Mouse (Mus musculus) midbrain, embryonic 13.5 days (tissue): ENCODE results near the gene Olfr1122. TPM values are rescaled to one million over a fixed set of nuclear protein-coding genes. Genes with fewer than 3 reads are reported as not detected.
"Not testable (repeated sequence)": the region's sequence is repeated elsewhere in the genome, so short reads cannot be mapped to it uniquely, and the experiment has no call there.

Experiments used
- ATAC-seq: fragments of 200-750 bp; cut with Nextera tagmentation; 2 replicates; pipeline ENCODE4 v1.8.0; 2017; ENCODE audit warnings: mild to moderate bottlenecking, moderate TSS enrichment, moderate library complexity
- H3K27ac ChIP-seq: fragments of 300-500 bp; sonication (generic); 2 replicates; pipeline ENCODE4 v1.5.1; 2015; ENCODE audit warnings: inconsistent platforms, mild to moderate bottlenecking, moderate library complexity
- H3K27me3 ChIP-seq: fragments of 300-500 bp; sonication (generic); 2 replicates; pipeline ENCODE4 v1.6.1; 2015; ENCODE audit warnings: mild to moderate bottlenecking, inconsistent platforms
- H3K36me3 ChIP-seq: fragments of 300-500 bp; sonication (generic); 2 replicates; pipeline ENCODE4 v1.6.1; 2015; ENCODE audit warnings: mild to moderate bottlenecking, inconsistent platforms
- H3K4me1 ChIP-seq: fragments of 300-500 bp; sonication (generic); replicated peaks from 2 replicates; pipeline ENCODE4 v1.6.1; 2015; ENCODE audit warnings: inconsistent platforms
- H3K4me2 ChIP-seq: fragments of 300-500 bp; sonication (generic); replicated peaks from 2 replicates; pipeline ENCODE4 v1.6.1; 2015; ENCODE audit warnings: moderate library complexity, mild to moderate bottlenecking, inconsistent platforms
- H3K4me3 ChIP-seq: fragments of 300-500 bp; sonication (generic); replicated peaks from 2 replicates; pipeline ENCODE4 v1.5.1; 2015; ENCODE audit warnings: mild to moderate bottlenecking, inconsistent platforms
- H3K9ac ChIP-seq: fragments of 300-500 bp; sonication (generic); replicated peaks from 2 replicates; pipeline ENCODE4 v1.6.1; 2015; ENCODE audit warnings: mild to moderate bottlenecking, inconsistent platforms
- H3K9me3 ChIP-seq: fragments of 300-500 bp; sonication (generic); 2 replicates; pipeline ENCODE4 v1.6.1; 2016; ENCODE audit warnings: mild to moderate bottlenecking, inconsistent platforms
- WGBS: fragments of 180-500 bp; shearing (Covaris S2); methylation state at CpG from one replicate; pipeline ENCODE4 v1.1.7; 2015; 5-methylcytosine and 5-hydroxymethylcytosine counted together
- polyA plus RNA-seq: library from polyadenylated mRNA; unstranded; fragments of >200 nt; fragmentation: Nextera tagmentation; extraction: Ambion mirVana; gene quantifications from 2 replicates; pipeline ENCODE4 v1.2.1, GENCODE M21; 2015

Olfr1122 gene
- not detected in 2 replicates for polyA plus RNA-seq

GRCm38 (mm10) chr2:87385549-87385948 lies at the start of gene Olfr1122:
Gene Olfr1122 (plus strand): TSS chr2:87385849.
- H3K4me3 ChIP-seq = no peak within 1 kb of the TSS
- no peaks in the 10 kb centered on the region for H3K36me3 ChIP-seq
- no peaks in the 10 kb centered on the region for H3K4me1 ChIP-seq
- H3K9me3 ChIP-seq = no peaks in the 10 kb centered on the region
- no peaks in the 10 kb centered on the region for H3K27me3 ChIP-seq
- no peak within 1 kb of the TSS for H3K27ac ChIP-seq
- WGBS = 85% methylated on average over 2 of the region's 2 CpGs
- no peak for ATAC-seq
- no peak within 1 kb of the TSS for H3K9ac ChIP-seq
- H3K4me2 ChIP-seq = no peak within 1 kb of the TSS

- H3K9me3 ChIP-seq = no peaks in the 10 kb centered on the region
- H3K4me1 ChIP-seq = no peaks in the 10 kb centered on the region
- H3K27me3 ChIP-seq = no peaks in the 10 kb centered on the region
- no peak within 1 kb of the TSS for H3K4me3 ChIP-seq
- ATAC-seq = no peak
- no peak within 1 kb of the TSS for H3K27ac ChIP-seq
- 58% methylated on average over 2 of the region's 2 CpGs for WGBS
- no peaks in the 10 kb centered on the region for H3K36me3 ChIP-seq
- no peak within 1 kb of the TSS for H3K4me2 ChIP-seq
- no peak within 1 kb of the TSS for H3K9ac ChIP-seq
Measured at GRCm38 (mm10) chr2:87354515-87354914, 31.1 kb upstream of the Olfr1122 start, which contains the start of gene Olfr1120. Gene Olfr1120 (plus strand): TSS chr2:87354815.

- not testable (repeated sequence) for ATAC-seq, H3K9me3 ChIP-seq, H3K9ac ChIP-seq, H3K27me3 ChIP-seq, H3K27ac ChIP-seq, H3K4me2 ChIP-seq, H3K4me1 ChIP-seq, H3K4me3 ChIP-seq, H3K36me3 ChIP-seq
- 91% methylated on average over 2 of the region's 2 CpGs for WGBS
Measured at GRCm38 (mm10) chr2:87360121-87360520, 25.5 kb upstream of the Olfr1122 start.

- Histone ChIP-seq H3K9me3 (no peaks in the 10 kb centered on the region), H3K4me3 (no peak within 1 kb of the TSS), H3K27me3 (no peaks in the 10 kb centered on the region), H3K9ac (no peak within 1 kb of the TSS), H3K27ac (no peak within 1 kb of the TSS), H3K4me2 (no peak within 1 kb of the TSS), H3K4me1 (no peaks in the 10 kb centered on the region), H3K36me3 (no peaks in the 10 kb centered on the region)
- no peak for ATAC-seq
- 34% methylated on average over 1 of the region's 1 CpGs for WGBS
Measured at GRCm38 (mm10) chr2:87369595-87369994, 16.1 kb upstream of the Olfr1122 start, which contains the start of gene Olfr1121. Gene Olfr1121 (plus strand): TSS chr2:87369895.

- WGBS = 93% methylated on average over 4 of the region's 4 CpGs
- no peak for ATAC-seq
- H3K4me2 ChIP-seq = no peak overlapping the region
- H3K27ac ChIP-seq = no peak overlapping the region
- H3K36me3 ChIP-seq = no peaks in the 10 kb centered on the region
- no peaks in the 10 kb centered on the region for H3K27me3 ChIP-seq
- H3K4me3 ChIP-seq = no peak overlapping the region
- H3K4me1 ChIP-seq = no peaks in the 10 kb centered on the region
- no peaks in the 10 kb centered on the region for H3K9me3 ChIP-seq
- H3K9ac ChIP-seq = no peak overlapping the region
Measured at GRCm38 (mm10) chr2:87371726-87372125, 13.9 kb upstream of the Olfr1122 start.

- Histone ChIP-seq H3K4me2 (no peak overlapping the region), H3K36me3 (no peaks in the 10 kb centered on the region), H3K9ac (no peak overlapping the region), H3K27me3 (no peaks in the 10 kb centered on the region), H3K4me1 (no peaks in the 10 kb centered on the region), H3K9me3 (no peaks in the 10 kb centered on the region), H3K27ac (no peak overlapping the region), H3K4me3 (no peak overlapping the region)
- ATAC-seq = no peak
- WGBS = 85% methylated on average over 2 of the region's 2 CpGs
Measured at GRCm38 (mm10) chr2:87383935-87384334, 1.7 kb upstream of the Olfr1122 start.

- ATAC-seq = peak; percentile 50; the same call in 1 of the 2 replicates
- WGBS = 93% methylated on average over 5 of the region's 5 CpGs
- not testable (repeated sequence) for H3K4me1 ChIP-seq, H3K9ac ChIP-seq, H3K27ac ChIP-seq, H3K27me3 ChIP-seq, H3K4me2 ChIP-seq, H3K36me3 ChIP-seq, H3K4me3 ChIP-seq, H3K9me3 ChIP-seq
Measured at GRCm38 (mm10) chr2:87393605-87394004, 8.0 kb downstream of the Olfr1122 start.

- not testable (repeated sequence) for H3K4me2 ChIP-seq, H3K36me3 ChIP-seq, H3K27me3 ChIP-seq, ATAC-seq, H3K9ac ChIP-seq, H3K4me1 ChIP-seq, H3K27ac ChIP-seq, H3K9me3 ChIP-seq, H3K4me3 ChIP-seq
- 88% methylated on average over 7 of the region's 7 CpGs for WGBS
Measured at GRCm38 (mm10) chr2:87394686-87395085, 9.0 kb downstream of the Olfr1122 start.

- Histone ChIP-seq H3K4me1 (no peaks in the 10 kb centered on the region), H3K9ac (no peak within 1 kb of the TSS), H3K4me3 (no peak within 1 kb of the TSS), H3K27me3 (no peaks in the 10 kb centered on the region), H3K4me2 (no peak within 1 kb of the TSS), H3K27ac (no peak within 1 kb of the TSS), H3K36me3 (no peaks in the 10 kb centered on the region), H3K9me3 (no peaks in the 10 kb centered on the region)
- ATAC-seq = no peak
- 89% methylated on average over 1 of the region's 1 CpGs for WGBS
Measured at GRCm38 (mm10) chr2:87416335-87416734, 30.7 kb downstream of the Olfr1122 start, which contains the start of gene Olfr1123. Gene Olfr1123 (plus strand): TSS chr2:87416635.

GRCm38 (mm10) chr2:87429975-87430374 lies 44.3 kb downstream of the Olfr1122 start, which contains the start of gene Olfr1124:
Gene Olfr1124 (plus strand): TSS chr2:87430275.
- Histone ChIP-seq H3K4me1 (no peaks in the 10 kb centered on the region), H3K27me3 (no peaks in the 10 kb centered on the region), H3K36me3 (no peaks in the 10 kb centered on the region), H3K9me3 (no peaks in the 10 kb centered on the region), H3K4me3 (no peak within 1 kb of the TSS), H3K9ac (no peak within 1 kb of the TSS), H3K4me2 (no peak within 1 kb of the TSS), H3K27ac (no peak within 1 kb of the TSS)
- 94% methylated on average over 1 of the region's 1 CpGs for WGBS
- no peak for ATAC-seq

- no peaks in the 10 kb centered on the region for H3K27me3 ChIP-seq
- no peaks in the 10 kb centered on the region for H3K9me3 ChIP-seq
- no peak overlapping the region for H3K9ac ChIP-seq
- no peaks in the 10 kb centered on the region for H3K36me3 ChIP-seq
- no peak overlapping the region for H3K4me3 ChIP-seq
- H3K4me1 ChIP-seq = no peaks in the 10 kb centered on the region
- H3K27ac ChIP-seq = no peak overlapping the region
- 91% methylated on average over 16 of the region's 16 CpGs for WGBS
- no peak overlapping the region for H3K4me2 ChIP-seq
- ATAC-seq = no peak
Measured at GRCm38 (mm10) chr2:87437731-87438130, 52.1 kb downstream of the Olfr1122 start.
